Mouse (Mus musculus) forebrain, embryonic 14.5 days (tissue): ENCODE measurements around the gene Pdia6. TPM values are rescaled to one million over a fixed set of nuclear protein-coding genes. Genes with fewer than 3 reads are reported as not detected.

ENCODE experiments used
- polyA plus RNA-seq: library from polyadenylated mRNA; unstranded; fragments of >200 nt; fragmentation: Nextera tagmentation; extraction: Ambion mirVana; gene quantifications from 2 replicates; pipeline ENCODE4 v1.2.1, GENCODE M21; 2014

Pdia6 gene
- polyA plus RNA-seq, 1 experiment from 2014 or later = 357 TPM

Other genes with a start within 250 kb of the Pdia6 start
- gene Kcnf1, start 89.7 kb upstream of the Pdia6 start, polyA plus RNA-seq = 1.9 and 2.6 TPM in 2 replicates
- gene Atp6v1c2, start 62.8 kb downstream of the Pdia6 start, polyA plus RNA-seq = 0.20 and 0.32 TPM in 2 replicates
- 19.5 and 19.6 TPM in 2 replicates for gene Nol10, start 81.9 kb downstream of the Pdia6 start, polyA plus RNA-seq